Mouse (Mus musculus): ENCODE measurements at regions not wholly inside any gene's neighbourhood (a gene's known extent, or its start where the extent isn't known, plus 50 kb on each side); places are given as distances from the start of the nearest gene placed in this dataset.
A peak's percentile ranks its signal among the peaks of the same experiment; 100 is the strongest.

DNA sequence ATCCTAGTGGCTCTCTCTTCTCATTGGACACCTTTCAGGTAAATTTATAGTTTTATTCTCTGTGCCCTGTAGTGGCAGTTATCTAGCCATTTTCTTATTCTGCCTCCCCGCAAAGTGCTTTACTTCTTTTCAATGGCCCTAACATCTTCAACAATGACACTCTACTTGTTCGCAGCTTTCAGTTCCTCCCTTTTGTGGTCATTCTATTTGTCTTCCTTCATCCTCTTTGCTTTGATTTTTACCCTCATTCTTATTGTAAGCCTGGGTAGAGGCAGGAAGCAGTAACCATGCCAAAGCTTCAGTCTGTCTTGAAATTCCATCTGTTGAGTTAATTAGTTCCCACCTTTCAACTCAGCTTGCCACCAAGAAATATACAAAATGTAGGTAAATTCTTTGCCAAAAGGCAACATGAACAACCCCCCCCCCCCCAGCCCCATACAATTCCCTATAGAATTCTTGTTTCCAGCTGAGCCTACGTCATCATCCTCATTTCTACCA, 161.5 kb upstream of the Sox4 start:
- Histone ChIP-seq H3K36me3 (ENCODE audit: control insufficient read depth, insufficient read depth) (no peaks in the 10 kb centered on the region), H3K79me2 (ENCODE audit: control insufficient read depth, insufficient read depth) (no peaks in the 10 kb centered on the region), H3K27me3 (ENCODE audit: control insufficient read depth, insufficient read depth, insufficient read length) (no peaks in the 10 kb centered on the region), H3ac (ENCODE audit: control insufficient read depth, insufficient read length) (no peak overlapping the region), H3K4me3 (no peak overlapping the region), H3K4me2 (ENCODE audit: low read depth) (no peak overlapping the region)
- TF ChIP-seq TCF12 (IDR thresholded peaks at IDR 0.05; ENCODE audit: insufficient read depth, poor library complexity, severe bottlenecking): no peak
- TF ChIP-seq SRF (IDR thresholded peaks at IDR 0.05; ENCODE audit: control insufficient read depth, insufficient read length, low read depth): no peak
- TF ChIP-seq MAX (IDR thresholded peaks at IDR 0.05; ENCODE audit: low read depth): no peak
- TF ChIP-seq POLR2A (IDR thresholded peaks at IDR 0.05; ENCODE audit: insufficient read length, low read depth): no peak
- no peak for TF ChIP-seq MYOG (IDR thresholded peaks at IDR 0.05; ENCODE audit: control insufficient read depth in 1 of 3, insufficient read depth in 1 of 3, insufficient read length in 2 of 3, low read depth in 2 of 3)
- no peak for TF ChIP-seq USF1 (IDR thresholded peaks at IDR 0.05; ENCODE audit: low read depth)
- no peak for TF ChIP-seq TCF3 (IDR thresholded peaks at IDR 0.05; ENCODE audit: insufficient read length, low read depth)
- TF ChIP-seq REST (IDR thresholded peaks at IDR 0.05; ENCODE audit: insufficient read depth, insufficient read length): no peak

DNA sequence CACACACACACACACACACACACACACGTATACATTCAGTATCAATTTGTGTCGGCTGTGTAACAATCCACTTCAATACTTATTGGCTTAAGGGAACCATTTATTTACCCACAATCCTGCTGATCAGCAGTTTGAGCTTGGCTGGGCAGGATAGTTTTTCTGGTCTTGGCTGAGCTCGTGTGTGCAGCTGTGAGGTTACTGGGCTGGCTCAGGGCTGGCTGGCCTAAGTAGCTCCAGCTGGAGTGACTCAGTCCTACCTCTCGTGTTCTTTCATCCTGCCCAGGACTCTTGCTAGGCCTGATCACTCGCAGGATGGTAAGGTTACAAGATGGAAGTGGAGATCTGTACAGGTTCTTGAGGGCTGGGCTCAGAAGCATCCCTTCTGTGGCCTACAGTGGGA, 156.6 kb upstream of the Sox4 start:
- TF ChIP-seq POLR2A (IDR thresholded peaks at IDR 0.05; ENCODE audit: insufficient read length, low read depth) (no peak), MYOG (IDR thresholded peaks at IDR 0.05; ENCODE audit: control insufficient read depth in 1 of 3, insufficient read depth in 1 of 3, insufficient read length in 2 of 3, low read depth in 2 of 3) (peak in 1 of 3 experiments; percentile 13)
- Histone ChIP-seq H3K4me2 (ENCODE audit: low read depth) (no peak overlapping the region), H3ac (ENCODE audit: control insufficient read depth, insufficient read length) (no peak overlapping the region), H3K27me3 (ENCODE audit: control insufficient read depth, insufficient read depth, insufficient read length) (no peaks in the 10 kb centered on the region), H3K4me3 (no peak overlapping the region), H3K79me2 (ENCODE audit: control insufficient read depth, insufficient read depth) (no peaks in the 10 kb centered on the region), H3K36me3 (ENCODE audit: control insufficient read depth, insufficient read depth) (no peaks in the 10 kb centered on the region)

DNA sequence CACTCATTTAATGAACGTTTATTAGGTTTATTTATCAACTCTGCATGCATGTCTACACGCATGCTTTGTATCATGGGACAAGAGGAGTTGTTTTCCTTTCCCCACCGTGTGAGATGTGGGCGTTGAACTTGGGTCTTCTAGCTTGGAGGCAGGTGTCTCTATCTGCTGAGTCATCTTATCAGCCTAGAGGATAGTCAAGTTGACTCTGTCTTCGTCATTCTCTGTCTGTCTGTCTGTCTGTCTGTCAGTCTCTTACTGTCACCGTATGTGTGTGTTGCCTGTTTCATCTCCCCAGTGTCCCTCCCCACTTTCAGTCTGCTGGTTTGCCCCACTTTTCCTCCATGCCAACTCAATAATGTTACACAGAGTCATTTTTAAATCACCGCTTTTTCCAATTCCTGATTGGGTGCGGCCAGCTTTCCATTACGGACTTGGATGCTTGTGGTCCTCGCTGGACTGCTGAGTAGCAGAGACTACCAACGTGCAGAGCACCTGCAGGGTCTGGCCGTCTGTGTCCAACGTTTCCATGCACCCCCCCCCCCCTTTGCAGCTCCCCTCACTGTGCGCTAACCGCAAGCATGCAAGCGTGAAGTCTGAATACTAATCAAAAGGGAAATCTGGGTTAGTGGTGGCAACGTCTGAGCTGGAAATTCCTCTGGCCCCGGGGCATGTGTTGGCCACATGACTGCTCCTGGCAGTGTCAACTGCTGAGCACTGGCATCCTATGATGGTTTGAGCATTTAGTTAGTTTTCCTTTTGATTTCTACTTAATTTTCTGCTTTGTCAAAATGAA, 155.7 kb upstream of the Sox4 start:
- TF ChIP-seq POLR2A (IDR thresholded peaks at IDR 0.05; ENCODE audit: insufficient read length, low read depth): no peak
- H3K4me2 ChIP-seq (ENCODE audit: low read depth): no peak overlapping the region
- H3K36me3 ChIP-seq (ENCODE audit: control insufficient read depth, insufficient read depth): no peaks in the 10 kb centered on the region
- no peak overlapping the region for H3ac ChIP-seq (ENCODE audit: control insufficient read depth, insufficient read length)
- H3K27me3 ChIP-seq (ENCODE audit: control insufficient read depth, insufficient read depth, insufficient read length): no peaks in the 10 kb centered on the region
- H3K79me2 ChIP-seq (ENCODE audit: control insufficient read depth, insufficient read depth): no peaks in the 10 kb centered on the region
- no peak overlapping the region for H3K4me3 ChIP-seq

DNA sequence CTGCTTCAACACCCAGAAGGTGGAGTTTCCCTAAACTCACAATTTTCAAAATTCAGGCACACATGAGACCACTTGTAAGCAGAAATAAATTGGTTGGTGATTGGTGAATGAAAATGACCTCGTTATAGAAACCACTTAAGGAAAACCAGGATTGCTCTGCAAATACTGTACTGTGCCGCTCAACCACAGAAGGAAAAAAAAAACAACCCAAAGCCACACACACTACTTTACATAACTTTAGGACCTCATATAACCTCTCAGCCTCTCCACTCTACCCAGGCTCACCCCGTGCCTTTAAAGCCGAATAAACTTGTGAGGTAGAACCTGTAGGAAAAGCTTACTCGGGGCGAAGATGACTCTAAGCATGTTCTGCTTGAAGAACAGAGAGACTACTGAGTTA, 154.7 kb upstream of the Sox4 start:
- no peak overlapping the region for H3K4me3 ChIP-seq
- no peaks in the 10 kb centered on the region for H3K36me3 ChIP-seq (ENCODE audit: control insufficient read depth, insufficient read depth)
- TF ChIP-seq POLR2A (IDR thresholded peaks at IDR 0.05; ENCODE audit: insufficient read length, low read depth) (no peak), USF1 (IDR thresholded peaks at IDR 0.05; ENCODE audit: low read depth) (no peak), CEBPB (IDR thresholded peaks at IDR 0.05; ENCODE audit: insufficient read depth, poor library complexity, severe bottlenecking) (no peak), MYOG (IDR thresholded peaks at IDR 0.05; ENCODE audit: control insufficient read depth in 1 of 3, insufficient read depth in 1 of 3, insufficient read length in 2 of 3, low read depth in 2 of 3) (no peak), E2F4 (IDR thresholded peaks at IDR 0.05; ENCODE audit: insufficient read depth) (no peak)
- H3K79me2 ChIP-seq (ENCODE audit: control insufficient read depth, insufficient read depth): no peaks in the 10 kb centered on the region
- no peak overlapping the region for H3ac ChIP-seq (ENCODE audit: control insufficient read depth, insufficient read length)
- no peaks in the 10 kb centered on the region for H3K27me3 ChIP-seq (ENCODE audit: control insufficient read depth, insufficient read depth, insufficient read length)
- no peak overlapping the region for H3K4me2 ChIP-seq (ENCODE audit: low read depth)

DNA sequence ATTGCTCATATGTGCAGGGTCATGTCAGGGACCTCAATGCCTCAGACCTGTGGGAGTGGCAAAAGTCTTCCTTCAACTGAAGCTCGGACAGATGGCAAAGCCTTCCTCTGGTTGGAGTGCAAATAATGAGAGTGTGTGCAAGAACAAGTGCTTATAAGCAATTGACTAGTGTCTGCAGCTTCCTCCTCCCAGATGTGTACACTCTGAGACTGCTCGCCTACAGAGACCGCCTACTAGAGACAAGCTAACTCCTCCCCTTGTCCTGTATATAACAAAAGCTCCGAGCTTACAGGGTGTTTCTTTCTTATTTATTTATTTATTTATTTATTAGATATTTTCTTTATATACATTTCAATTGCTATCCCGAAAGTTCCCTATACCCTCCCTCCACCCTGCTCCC, 138.7 kb upstream of the Sox4 start:
- Histone ChIP-seq H3K4me3 (no peak overlapping the region), H3K27me3 (ENCODE audit: control insufficient read depth, insufficient read depth, insufficient read length) (no peaks in the 10 kb centered on the region), H3ac (ENCODE audit: control insufficient read depth, insufficient read length) (no peak overlapping the region), H3K79me2 (ENCODE audit: control insufficient read depth, insufficient read depth) (no peaks in the 10 kb centered on the region), H3K4me2 (ENCODE audit: low read depth) (no peak overlapping the region), H3K36me3 (ENCODE audit: control insufficient read depth, insufficient read depth) (no peaks in the 10 kb centered on the region)
- TF ChIP-seq SRF (IDR thresholded peaks at IDR 0.05; ENCODE audit: control insufficient read depth, insufficient read length, low read depth): no peak
- no peak for TF ChIP-seq CEBPB (IDR thresholded peaks at IDR 0.05; ENCODE audit: insufficient read depth, poor library complexity, severe bottlenecking)
- no peak for TF ChIP-seq MYOD1 (IDR thresholded peaks at IDR 0.05; ENCODE audit: control insufficient read depth in 1 of 3, insufficient read length in 2 of 3, low read depth in 2 of 3)
- TF ChIP-seq USF1 (IDR thresholded peaks at IDR 0.05; ENCODE audit: low read depth): no peak
- no peak for TF ChIP-seq MAX (IDR thresholded peaks at IDR 0.05; ENCODE audit: low read depth)
- TF ChIP-seq MYOG (IDR thresholded peaks at IDR 0.05; ENCODE audit: control insufficient read depth in 1 of 3, insufficient read depth in 1 of 3, insufficient read length in 2 of 3, low read depth in 2 of 3): no peak
- TF ChIP-seq POLR2A (IDR thresholded peaks at IDR 0.05; ENCODE audit: insufficient read length, low read depth): no peak
- no peak for TF ChIP-seq REST (IDR thresholded peaks at IDR 0.05; ENCODE audit: insufficient read depth, insufficient read length)
- TF ChIP-seq POLR2AphosphoS2 (IDR thresholded peaks at IDR 0.05; ENCODE audit: insufficient read length, low read depth): no peak
- TF ChIP-seq TCF3 (IDR thresholded peaks at IDR 0.05; ENCODE audit: insufficient read length, low read depth): no peak
- TF ChIP-seq E2F4 (IDR thresholded peaks at IDR 0.05; ENCODE audit: insufficient read depth): no peak
- TF ChIP-seq TCF12 (IDR thresholded peaks at IDR 0.05; ENCODE audit: insufficient read depth, poor library complexity, severe bottlenecking): no peak
